Mouse (Mus musculus) pancreas, adult 10 weeks (tissue): ENCODE measurements around the gene Psen1. TPM values are rescaled to one million over a fixed set of nuclear protein-coding genes. Genes with fewer than 3 reads are reported as not detected.

Source experiments
- polyA plus RNA-seq: library from polyadenylated mRNA; stranded (reverse); fragments of 350-450 nt; fragmentation: Illumina TruSeq; extraction: RNeasy Lipid Tissue Mini Kit (QIAGEN cat#74804); gene quantifications from one replicate; pipeline ENCODE4 v1.2.3, GENCODE M21; 2015; ENCODE audit warnings: low read depth, low replicate concordance; ENCODE audit not compliant: insufficient read depth

The Psen1 gene
- 11.1 TPM for polyA plus RNA-seq

DNA sequence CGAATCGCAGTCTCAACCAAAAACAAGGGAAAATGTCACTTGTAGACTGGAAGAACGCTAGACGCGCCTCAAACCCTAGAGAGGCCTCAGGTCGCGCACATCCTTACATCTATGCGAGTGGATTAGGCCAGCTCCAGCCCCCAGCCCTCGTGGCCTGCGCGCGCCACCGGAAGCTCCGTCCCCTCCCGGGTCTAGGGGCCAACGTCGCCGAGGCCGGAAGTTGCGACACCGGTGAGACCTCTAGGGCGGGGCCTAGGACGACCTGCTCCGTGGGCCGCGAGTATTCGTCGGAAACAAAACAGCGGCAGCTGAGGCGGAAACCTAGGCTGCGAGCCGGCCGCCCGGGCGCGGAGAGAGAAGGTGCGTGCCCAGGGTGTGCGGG lies at the start of gene Psen1:
Gene Psen1 (plus strand): TSS at position 219 of the 382 bp plus-strand sequence.

DNA sequence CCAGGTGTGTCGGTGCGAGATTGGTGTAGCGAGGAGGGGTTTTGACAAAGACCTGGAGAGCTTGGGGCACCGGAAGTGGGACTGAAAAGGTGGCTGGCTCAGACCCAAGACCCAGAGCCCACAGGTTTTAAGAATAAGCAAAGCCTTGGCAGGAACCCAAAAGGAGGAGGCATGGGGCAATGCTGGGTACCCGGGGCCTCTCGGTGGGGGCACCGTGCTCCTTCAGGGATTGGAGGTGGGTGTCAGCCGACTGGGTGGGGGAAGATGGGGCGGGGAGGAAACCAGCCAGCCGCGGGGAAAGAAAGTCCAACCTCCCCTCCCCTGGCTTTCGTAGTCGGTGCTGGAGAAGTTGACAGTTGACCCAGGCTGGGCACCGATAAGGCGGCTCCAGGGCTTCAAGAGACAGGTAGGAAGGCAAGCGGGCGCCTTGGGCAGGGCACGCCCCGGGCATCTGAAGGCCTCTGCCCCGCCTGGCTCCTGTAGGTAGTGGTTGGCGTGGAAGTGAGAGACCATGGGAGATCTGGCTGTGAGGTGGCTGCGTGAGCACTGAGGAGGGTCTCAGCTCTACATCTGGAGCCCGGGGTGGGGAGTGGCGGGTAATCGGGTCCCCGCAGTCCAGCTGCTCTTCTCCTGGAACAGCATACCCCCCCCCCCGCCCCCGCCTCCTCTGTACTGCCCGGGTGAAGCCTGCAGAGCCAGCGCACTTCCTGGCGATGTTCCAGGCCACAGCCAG lies 75.5 kb downstream of the Psen1 start, which contains the start of gene Papln:
Gene Papln (plus strand): TSS at position 324 of the 733 bp plus-strand sequence.

Other genes with a start within 250 kb of the Psen1 start
- gene Dpf3, start 200.4 kb upstream of the Psen1 start, polyA plus RNA-seq = 0.96 TPM
- gene Dcaf4, start 167.7 kb upstream of the Psen1 start, polyA plus RNA-seq = 4.6 TPM
- 8.1 TPM for gene Zfyve1, start 90.9 kb upstream of the Psen1 start, polyA plus RNA-seq
- 28.3 TPM for gene Rbm25, start 56.9 kb upstream of the Psen1 start, polyA plus RNA-seq
- 2.1 TPM for gene Papln, start 75.5 kb downstream of the Psen1 start, polyA plus RNA-seq
- 12.0 TPM for gene Numb, start 233.8 kb downstream of the Psen1 start, polyA plus RNA-seq